Mouse (Mus musculus): ENCODE results near the gene Cfap43. TPM values are rescaled to one million over a fixed set of nuclear protein-coding genes. Genes with fewer than 3 reads are reported as not detected.

Cfap43 gene
- total and polyA plus RNA-seq, 3 experiments, result 3.2 to 12.7 (median 11.7) TPM

GRCm38 (mm10) chr19:47710376-47710775 lies 208.7 kb downstream of the Cfap43 start:
- Histone ChIP-seq H3K4me2 (ENCODE audit: insufficient read depth, low read depth, poor library complexity, severe bottlenecking) (no peak overlapping the region), H3K4me3 (replicated peaks in 1 of 3; ENCODE audit: low read depth in 2 of 3, low read length in 2 of 3, poor library complexity in 1 of 3) (no peak overlapping the region), H3K79me2 (replicated peaks; ENCODE audit: control insufficient read depth, extremely low read depth, insufficient read depth, poor library complexity, severe bottlenecking) (no peaks in the 10 kb centered on the region), H3K9ac (ENCODE audit: insufficient read depth, low read depth) (no peak overlapping the region), H3K27ac (ENCODE audit: insufficient read depth, low read depth) (no peak overlapping the region), H3K36me3 (replicated peaks in 1 of 2; ENCODE audit: control insufficient read depth in 1 of 2, insufficient read depth in 1 of 2, low read length in 1 of 2) (no peaks in the 10 kb centered on the region), H3K9me3 (replicated peaks; ENCODE audit: low read length) (no peaks in the 10 kb centered on the region), H3K27me3 (replicated peaks) (no peaks in the 10 kb centered on the region), H3K4me1 (ENCODE audit: control insufficient read depth in 1 of 2, insufficient read depth in 2 of 2) (peaks cover 2 to 3% of the 10 kb centered on the region in 2 experiments; a peak in 1 of 4 replicates)
- no peak for DNase-seq (ENCODE audit: extremely low read depth)
- no peak for TF ChIP-seq MAX (IDR thresholded peaks at IDR 0.05; ENCODE audit: low read length)
- TF ChIP-seq ZC3H11A (IDR thresholded peaks at IDR 0.05; ENCODE audit: low read depth, low read length), result no peak
- dilution Hi-C loops (cut with MboI; ENCODE audit: extremely low pct_ligation_motif_present, extremely low pct_unique_long_range_greater_than_20kb, low sequenced_read_pairs), result no loop called here
- in situ Hi-C loops (cut with MboI; ENCODE audit: low pct_ligation_motif_present, low pct_unique_long_range_greater_than_20kb, low sequenced_read_pairs), result no loop called here

GRCm38 (mm10) chr19:47705772-47706309 lies 213.2 kb downstream of the Cfap43 start:
- Histone ChIP-seq H3K4me2 (ENCODE audit: insufficient read depth, low read depth, poor library complexity, severe bottlenecking) (no peak overlapping the region), H3K27me3 (replicated peaks) (no peaks in the 10 kb centered on the region), H3K4me3 (replicated peaks in 1 of 3; ENCODE audit: low read depth in 2 of 3, low read length in 2 of 3, poor library complexity in 1 of 3) (no peak overlapping the region), H3K36me3 (replicated peaks in 1 of 2; ENCODE audit: control insufficient read depth in 1 of 2, insufficient read depth in 1 of 2, low read length in 1 of 2) (no peaks in the 10 kb centered on the region), H3K9ac (ENCODE audit: insufficient read depth, low read depth) (no peak overlapping the region), H3K79me2 (replicated peaks; ENCODE audit: control insufficient read depth, extremely low read depth, insufficient read depth, poor library complexity, severe bottlenecking) (no peaks in the 10 kb centered on the region), H3K4me1 (ENCODE audit: control insufficient read depth in 1 of 2, insufficient read depth in 2 of 2) (peaks cover 3 to 5% of the 10 kb centered on the region in 2 experiments; a peak in 2 of 4 replicates), H3K9me3 (replicated peaks; ENCODE audit: low read length) (no peaks in the 10 kb centered on the region), H3K27ac (ENCODE audit: insufficient read depth, low read depth) (no peak overlapping the region)
- no peak for DNase-seq (ENCODE audit: extremely low read depth)
- dilution Hi-C loops (cut with MboI; ENCODE audit: extremely low pct_ligation_motif_present, extremely low pct_unique_long_range_greater_than_20kb, low sequenced_read_pairs), result no loop called here
- in situ Hi-C loops (cut with MboI; ENCODE audit: low pct_ligation_motif_present, low pct_unique_long_range_greater_than_20kb, low sequenced_read_pairs), result no loop called here
- TF ChIP-seq ZMIZ1 (IDR thresholded peaks at IDR 0.05; ENCODE audit: low read depth, low read length) (peak; percentile 78), MAZ (IDR thresholded peaks at IDR 0.05; ENCODE audit: low read depth, low read length) (no peak), ZNF384 (IDR thresholded peaks at IDR 0.05; ENCODE audit: low read depth, low read length) (no peak), NELFE (IDR thresholded peaks at IDR 0.05; ENCODE audit: low read depth, low read length) (no peak), MXI1 (IDR thresholded peaks at IDR 0.05; ENCODE audit: low read depth, low read length) (no peak), TBP (conservative IDR thresholded peaks at IDR 0.05; ENCODE audit: low read depth, low read length) (0 out of 2 replicates have a peak, but pooled peaks have one; percentile 38)

DNA sequence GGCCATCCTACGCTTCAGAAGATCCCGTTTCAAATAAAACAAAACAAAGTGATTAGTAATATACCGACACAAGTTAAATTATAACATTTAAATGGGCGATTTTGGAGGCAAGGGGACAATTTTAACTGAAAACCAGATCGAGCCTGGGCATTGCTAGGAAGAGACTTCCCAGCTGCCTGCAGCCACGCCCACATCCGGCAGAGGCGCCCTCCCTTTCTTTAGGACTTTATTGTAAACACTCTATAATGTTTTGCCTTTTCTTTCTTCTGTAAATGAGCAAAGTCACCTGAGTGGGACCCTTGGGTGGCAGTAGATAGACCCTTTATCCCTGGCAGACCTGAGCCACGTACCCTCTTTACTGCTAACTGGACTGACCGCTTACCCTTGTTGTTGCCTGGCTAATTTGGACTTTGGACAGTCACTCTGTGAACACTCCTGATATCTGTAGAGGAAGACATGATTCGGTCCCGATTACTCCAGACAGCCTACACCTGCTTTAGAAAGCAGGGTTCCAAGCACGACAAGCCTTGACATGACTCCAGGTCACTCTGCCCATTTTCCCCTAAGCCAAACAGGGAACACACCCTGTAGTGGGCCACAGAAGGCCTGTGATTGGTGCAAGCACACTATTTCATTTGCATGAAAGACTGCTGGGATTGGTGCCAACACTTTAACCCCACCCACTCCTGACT lies 213.9 kb downstream of the Cfap43 start:
- H3K9ac ChIP-seq (ENCODE audit: insufficient read depth, low read depth), result no peak overlapping the region
- H3K4me2 ChIP-seq (ENCODE audit: insufficient read depth, low read depth, poor library complexity, severe bottlenecking), result no peak overlapping the region
- no peaks in the 10 kb centered on the region for H3K79me2 ChIP-seq (replicated peaks; ENCODE audit: control insufficient read depth, extremely low read depth, insufficient read depth, poor library complexity, severe bottlenecking)
- no peaks in the 10 kb centered on the region for H3K9me3 ChIP-seq (replicated peaks; ENCODE audit: low read length)
- no peaks in the 10 kb centered on the region for H3K27me3 ChIP-seq (replicated peaks)
- peak; percentile 5 for DNase-seq (ENCODE audit: extremely low read depth)
- H3K4me1 ChIP-seq (ENCODE audit: control insufficient read depth in 1 of 2, insufficient read depth in 2 of 2), result peaks cover 3 to 5% of the 10 kb centered on the region in 2 experiments; a peak in 2 of 4 replicates
- in situ Hi-C loops (cut with MboI; ENCODE audit: low pct_ligation_motif_present, low pct_unique_long_range_greater_than_20kb, low sequenced_read_pairs) (no loop called here), dilution Hi-C loops (cut with MboI; ENCODE audit: extremely low pct_ligation_motif_present, extremely low pct_unique_long_range_greater_than_20kb, low sequenced_read_pairs) (no loop called here)
- no peaks in the 10 kb centered on the region for H3K36me3 ChIP-seq (replicated peaks in 1 of 2; ENCODE audit: control insufficient read depth in 1 of 2, insufficient read depth in 1 of 2, low read length in 1 of 2)
- TF ChIP-seq BHLHE40 (IDR thresholded peaks at IDR 0.05; ENCODE audit: low read depth, low read length) (no peak), ZMIZ1 (IDR thresholded peaks at IDR 0.05; ENCODE audit: low read depth, low read length) (no peak), MXI1 (IDR thresholded peaks at IDR 0.05; ENCODE audit: low read depth, low read length) (no peak), JUND (conservative IDR thresholded peaks at IDR 0.05; ENCODE audit: low read depth, low read length) (no peak)
- no peak overlapping the region for H3K4me3 ChIP-seq (replicated peaks in 1 of 3; ENCODE audit: low read depth in 2 of 3, low read length in 2 of 3, poor library complexity in 1 of 3)
- H3K27ac ChIP-seq (ENCODE audit: insufficient read depth, low read depth), result no peak overlapping the region
